Mouse (Mus musculus): ENCODE measurements at regions not wholly inside any gene's neighbourhood (a gene's known extent, or its start where the extent isn't known, plus 50 kb on each side); places are given as distances from the start of the nearest gene placed in this dataset.
"Not testable (repeated sequence)": the region's sequence is repeated elsewhere in the genome, so short reads cannot be mapped to it uniquely, and the experiment has no call there.

DNA sequence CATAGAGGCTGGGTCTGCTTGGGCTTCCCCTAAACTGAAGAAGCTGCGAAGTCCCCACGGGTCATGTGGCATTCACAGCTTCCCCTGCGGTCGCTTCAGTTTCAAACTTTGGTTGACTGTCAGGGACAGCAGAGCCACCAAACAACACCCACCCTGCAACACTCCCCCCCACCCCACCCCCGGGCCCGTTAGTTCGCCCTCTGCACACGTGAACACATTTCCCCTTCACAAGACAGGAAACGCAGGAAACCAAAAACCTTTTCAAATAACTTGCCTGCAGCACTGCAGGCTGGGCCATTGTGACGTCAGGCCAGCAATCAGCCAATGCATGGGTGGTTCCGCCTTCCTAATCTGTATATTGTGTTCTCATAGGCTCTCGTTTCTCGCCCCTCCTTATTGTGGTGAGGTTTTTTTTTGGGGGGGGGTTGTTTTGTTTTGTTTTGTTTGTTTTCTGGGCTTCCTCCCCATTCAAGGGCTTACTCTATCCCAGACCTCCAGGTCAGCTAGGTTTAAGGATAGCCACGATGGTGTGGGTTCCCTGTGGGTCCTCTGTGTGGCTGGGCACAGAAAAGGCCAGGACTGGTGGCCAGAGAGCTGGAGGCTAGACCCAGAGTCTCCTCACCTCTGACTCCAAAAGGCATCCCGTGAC lies 82.2 kb upstream of the Med13l start:
- Histone ChIP-seq H3K4me3 (peak overlapping the region; percentile 27), H3K27me3 (no peaks in the 10 kb centered on the region), H3K9me3 (no peaks in the 10 kb centered on the region), H3K9ac (replicated peaks) (peak overlapping the region; percentile 21; the same call in 1 of the 2 replicates), H3K4me1 (0 out of 2 replicates have a peak, but pooled peaks cover 9% of the 10 kb centered on the region), H3K27ac (replicated peaks) (no peak overlapping the region), H3K4me2 (replicated peaks) (peak overlapping the region; percentile 64), H3K36me3 (no peaks in the 10 kb centered on the region)
- WGBS = 5% methylated on average over 15 of the region's 15 CpGs
- ATAC-seq (replicated peaks) = peak; percentile 91

DNA sequence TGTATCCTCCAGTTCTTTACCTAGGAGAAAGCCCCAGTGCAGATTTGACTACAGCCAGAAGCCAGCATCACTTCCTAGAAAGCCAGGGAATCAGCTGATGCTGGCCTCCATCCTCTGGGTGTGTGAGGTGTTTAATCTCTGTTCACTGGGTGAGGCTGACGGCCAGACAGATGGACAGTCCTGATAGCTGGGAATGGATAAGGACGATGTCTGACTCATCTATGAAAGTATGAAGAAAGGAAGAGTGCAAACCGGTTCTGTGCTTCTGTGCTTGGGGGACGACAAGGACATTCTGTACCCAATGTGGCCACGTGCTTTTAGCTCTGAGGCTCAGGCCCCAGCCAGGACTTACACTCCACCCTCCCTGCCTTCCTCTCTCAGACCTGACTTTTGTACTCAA lies 80.5 kb upstream of the Med13l start:
- Histone ChIP-seq H3K36me3 (no peaks in the 10 kb centered on the region), H3K27ac (replicated peaks) (no peak overlapping the region), H3K4me2 (replicated peaks) (no peak overlapping the region), H3K4me1 (0 out of 2 replicates have a peak, but pooled peaks cover 9% of the 10 kb centered on the region), H3K4me3 (no peak overlapping the region), H3K27me3 (no peaks in the 10 kb centered on the region), H3K9ac (replicated peaks) (no peak overlapping the region), H3K9me3 (no peaks in the 10 kb centered on the region)
- no peak for ATAC-seq (replicated peaks)
- WGBS = 88% methylated on average over 5 of the region's 5 CpGs

DNA sequence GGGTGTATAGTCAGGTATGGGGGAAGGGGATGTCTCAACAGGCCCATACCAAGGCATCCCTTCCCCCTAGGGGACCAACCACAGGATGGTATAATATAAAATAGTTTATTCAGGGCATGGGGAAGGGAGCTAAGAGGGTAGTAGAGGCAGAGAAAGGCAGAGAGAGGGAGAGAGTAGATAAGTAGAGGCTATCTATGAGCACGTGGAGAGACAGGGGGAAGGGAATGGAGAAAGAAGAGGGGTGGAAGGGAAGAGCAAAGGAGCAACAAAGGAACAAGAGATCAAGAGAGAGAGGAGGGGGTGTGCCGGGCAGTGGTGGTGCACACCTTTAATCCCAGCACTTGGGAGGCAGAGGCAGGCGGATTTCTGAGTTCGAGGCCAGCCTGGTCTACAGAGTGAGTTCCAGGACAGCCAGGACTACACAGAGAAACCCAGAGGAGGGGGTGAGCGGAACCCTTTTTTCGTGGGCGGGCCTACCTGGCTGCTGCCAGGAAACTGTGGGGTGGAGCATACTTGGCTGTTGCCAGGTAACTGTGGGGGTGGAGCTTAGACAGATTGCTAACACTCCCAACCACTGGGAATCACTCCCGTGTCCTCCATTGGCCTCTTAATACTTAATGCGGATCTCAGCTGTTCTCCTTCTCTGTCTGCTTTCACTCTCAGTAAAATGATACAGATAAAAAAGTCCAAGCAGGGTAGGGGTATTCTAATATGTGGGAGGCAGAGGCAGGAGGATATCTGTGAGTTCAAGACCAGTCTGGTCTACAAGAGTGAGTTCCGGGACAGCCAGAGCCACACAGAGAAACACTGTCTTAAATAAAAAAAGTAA lies 79.3 kb upstream of the Med13l start:
- no peak for ATAC-seq (replicated peaks)
- 75% methylated on average over 10 of the region's 10 CpGs for WGBS
- Histone ChIP-seq H3K4me2 (replicated peaks) (no peak overlapping the region), H3K27me3 (no peaks in the 10 kb centered on the region), H3K9me3 (no peaks in the 10 kb centered on the region), H3K4me1 (0 out of 2 replicates have a peak, but pooled peaks cover 14% of the 10 kb centered on the region), H3K27ac (replicated peaks) (no peak overlapping the region), H3K4me3 (no peak overlapping the region), H3K36me3 (no peaks in the 10 kb centered on the region), H3K9ac (replicated peaks) (no peak overlapping the region)

DNA sequence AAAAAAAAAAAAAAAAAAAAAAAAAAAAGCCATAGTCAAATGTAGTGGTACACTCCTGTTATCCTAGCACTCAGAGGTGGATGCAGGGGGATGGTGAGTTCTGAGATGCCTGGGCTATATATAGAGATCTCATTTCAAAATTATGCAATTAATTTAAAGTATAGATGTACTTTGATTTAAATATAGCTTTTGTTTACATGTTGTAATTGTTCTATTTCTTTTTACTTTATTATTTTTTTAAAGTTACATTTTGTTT lies 78.8 kb upstream of the Med13l start:
- H3K9ac ChIP-seq (replicated peaks) = no peak overlapping the region
- H3K36me3 ChIP-seq = no peaks in the 10 kb centered on the region
- no peak overlapping the region for H3K4me3 ChIP-seq
- no peak for ATAC-seq (replicated peaks)
- H3K27me3 ChIP-seq = no peaks in the 10 kb centered on the region
- H3K4me2 ChIP-seq (replicated peaks) = no peak overlapping the region
- no peaks in the 10 kb centered on the region for H3K9me3 ChIP-seq
- 0 out of 2 replicates have a peak, but pooled peaks cover 14% of the 10 kb centered on the region for H3K4me1 ChIP-seq
- H3K27ac ChIP-seq (replicated peaks) = no peak overlapping the region

DNA sequence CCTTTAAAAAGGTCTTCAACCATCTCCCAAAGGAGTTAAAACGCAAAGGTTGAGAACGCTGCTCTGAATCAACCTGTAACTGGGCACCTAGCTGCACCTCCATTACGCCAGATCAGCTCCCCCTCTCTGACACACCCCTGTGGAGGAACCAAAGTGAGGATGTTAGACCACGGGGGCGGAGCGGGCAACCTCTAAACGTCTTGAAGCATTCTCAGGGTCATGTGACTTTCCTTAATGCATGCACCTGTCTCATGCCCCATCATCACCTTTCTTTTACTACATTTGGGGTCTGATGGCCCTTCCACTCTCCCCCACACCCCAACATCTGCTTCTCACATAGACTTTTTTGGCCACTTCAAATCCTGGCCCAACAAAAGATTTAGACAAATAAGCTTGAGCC lies 77.9 kb upstream of the Med13l start:
- WGBS = 51% methylated on average over 7 of the region's 7 CpGs
- H3K9ac ChIP-seq (replicated peaks) = no peak overlapping the region
- no peaks in the 10 kb centered on the region for H3K27me3 ChIP-seq

DNA sequence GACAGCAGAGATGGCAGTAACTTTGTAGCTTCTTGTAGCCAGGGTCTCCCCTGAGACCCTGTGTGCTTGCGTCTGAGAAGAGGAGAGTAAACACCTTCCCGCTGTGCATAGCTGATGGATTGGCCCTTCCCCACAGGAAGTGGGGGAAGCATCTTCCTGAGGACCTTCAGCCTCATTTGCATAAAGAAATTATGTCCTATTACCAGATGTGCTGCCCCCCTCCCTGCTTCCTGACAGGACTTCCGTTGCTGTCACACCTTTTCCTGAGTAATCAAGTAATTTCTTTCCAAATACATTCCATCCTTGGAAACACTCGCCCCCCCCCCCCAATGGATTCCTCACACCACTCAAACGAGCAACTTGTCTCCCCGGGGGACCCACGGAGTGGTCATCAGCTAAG lies 77.5 kb upstream of the Med13l start:
- WGBS = 10% methylated on average over 7 of the region's 7 CpGs
- H3K27ac ChIP-seq (replicated peaks) = no peak overlapping the region
- H3K4me3 ChIP-seq = no peak overlapping the region
- H3K27me3 ChIP-seq = no peaks in the 10 kb centered on the region
- H3K4me2 ChIP-seq (replicated peaks) = no peak overlapping the region
- H3K36me3 ChIP-seq = no peaks in the 10 kb centered on the region
- 0 out of 2 replicates have a peak, but pooled peaks cover 7% of the 10 kb centered on the region for H3K4me1 ChIP-seq
- no peak overlapping the region for H3K9ac ChIP-seq (replicated peaks)
- H3K9me3 ChIP-seq = no peaks in the 10 kb centered on the region
- no peak for ATAC-seq (replicated peaks)

More for the DNA sequence above, 77.9 kb upstream of the Med13l start:
- H3K4me1 ChIP-seq = 0 out of 2 replicates have a peak, but pooled peaks cover 10% of the 10 kb centered on the region
- H3K4me3 ChIP-seq = no peak overlapping the region
- H3K27ac ChIP-seq (replicated peaks) = no peak overlapping the region
- no peak for ATAC-seq (replicated peaks)
- no peaks in the 10 kb centered on the region for H3K36me3 ChIP-seq
- H3K4me2 ChIP-seq (replicated peaks) = no peak overlapping the region
- H3K9me3 ChIP-seq = no peaks in the 10 kb centered on the region

DNA sequence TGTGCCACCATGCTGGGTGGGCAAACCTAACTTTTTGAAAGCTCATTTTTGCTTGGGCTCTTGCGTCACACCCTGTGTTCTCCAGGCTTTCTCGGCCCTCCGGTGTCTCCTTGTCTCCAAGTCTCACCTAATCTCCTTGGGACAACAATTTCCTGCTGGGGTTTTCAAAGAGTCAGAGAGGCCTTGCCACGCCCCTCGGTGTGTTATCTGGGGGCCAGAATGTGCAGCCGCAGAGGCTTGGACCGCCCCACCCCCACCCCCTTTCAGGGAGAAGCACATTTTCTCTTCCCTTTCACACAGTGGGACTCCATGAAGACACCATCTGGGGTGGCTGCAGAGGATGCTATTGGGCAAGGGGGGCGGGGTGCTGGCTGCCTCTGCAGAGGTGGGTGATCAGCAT lies 76.9 kb upstream of the Med13l start:
- no peak overlapping the region for H3K27ac ChIP-seq (replicated peaks)
- no peaks in the 10 kb centered on the region for H3K27me3 ChIP-seq
- no peak for ATAC-seq (replicated peaks)
- no peak overlapping the region for H3K9ac ChIP-seq (replicated peaks)
- H3K4me2 ChIP-seq (replicated peaks) = no peak overlapping the region
- WGBS = 11% methylated on average over 8 of the region's 8 CpGs
- H3K4me3 ChIP-seq = no peak overlapping the region
- 0 out of 2 replicates have a peak, but pooled peaks cover 5% of the 10 kb centered on the region for H3K4me1 ChIP-seq
- no peaks in the 10 kb centered on the region for H3K36me3 ChIP-seq
- no peaks in the 10 kb centered on the region for H3K9me3 ChIP-seq

DNA sequence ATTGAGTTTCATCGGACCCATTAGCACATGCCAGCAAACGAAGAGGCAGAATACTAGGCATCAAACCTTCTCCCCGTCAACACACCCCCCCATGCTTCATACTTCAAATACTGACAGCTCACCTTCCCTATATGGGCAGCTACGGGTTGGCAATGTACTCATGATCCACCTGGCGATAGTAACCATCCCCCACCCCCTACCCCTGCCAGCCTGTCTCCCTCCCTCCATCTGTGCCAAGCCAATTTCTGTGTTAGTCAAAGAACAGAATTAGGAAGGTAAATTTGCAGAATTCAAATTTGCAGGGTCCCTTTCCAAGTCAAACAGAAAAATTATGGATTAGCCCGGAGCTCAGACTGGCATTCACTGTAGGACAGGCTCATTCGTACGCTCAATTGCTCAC lies 75.3 kb upstream of the Med13l start:
- no peak for ATAC-seq (replicated peaks)
- WGBS = 80% methylated on average over 8 of the region's 8 CpGs
- Histone ChIP-seq H3K4me2 (replicated peaks) (no peak overlapping the region), H3K9ac (replicated peaks) (no peak overlapping the region), H3K27me3 (no peaks in the 10 kb centered on the region), H3K27ac (replicated peaks) (peak overlapping the region; percentile 27; the same call in 1 of the 2 replicates), H3K36me3 (no peaks in the 10 kb centered on the region), H3K9me3 (no peaks in the 10 kb centered on the region), H3K4me1 (0 out of 2 replicates have a peak, but pooled peaks cover 5% of the 10 kb centered on the region), H3K4me3 (no peak overlapping the region)

DNA sequence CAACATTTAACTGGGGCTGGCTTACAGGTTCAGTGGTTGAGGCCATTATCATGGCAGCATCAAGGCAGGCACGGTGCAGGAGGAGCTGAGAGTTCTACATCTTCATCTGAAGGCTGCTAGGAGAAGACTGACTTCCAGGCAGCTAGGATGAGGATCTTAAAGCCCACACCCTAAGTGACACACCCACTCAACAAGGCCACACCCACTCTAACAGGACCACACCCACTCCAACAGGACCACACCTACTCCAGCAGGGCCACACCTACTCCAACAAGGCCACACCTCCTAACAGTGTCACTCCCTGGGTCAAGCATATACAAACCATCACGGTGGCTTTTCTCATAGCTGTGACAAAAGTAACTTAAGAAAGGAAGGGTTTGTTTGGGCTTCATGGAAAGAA lies 68.0 kb upstream of the Med13l start:
- not testable (repeated sequence) for H3K4me1 ChIP-seq; H3K4me2 ChIP-seq (replicated peaks); H3K9ac ChIP-seq (replicated peaks); H3K36me3 ChIP-seq; ATAC-seq (replicated peaks); H3K9me3 ChIP-seq; H3K27me3 ChIP-seq; H3K4me3 ChIP-seq; H3K27ac ChIP-seq (replicated peaks)
- 78% methylated on average over 2 of the region's 2 CpGs for WGBS

DNA sequence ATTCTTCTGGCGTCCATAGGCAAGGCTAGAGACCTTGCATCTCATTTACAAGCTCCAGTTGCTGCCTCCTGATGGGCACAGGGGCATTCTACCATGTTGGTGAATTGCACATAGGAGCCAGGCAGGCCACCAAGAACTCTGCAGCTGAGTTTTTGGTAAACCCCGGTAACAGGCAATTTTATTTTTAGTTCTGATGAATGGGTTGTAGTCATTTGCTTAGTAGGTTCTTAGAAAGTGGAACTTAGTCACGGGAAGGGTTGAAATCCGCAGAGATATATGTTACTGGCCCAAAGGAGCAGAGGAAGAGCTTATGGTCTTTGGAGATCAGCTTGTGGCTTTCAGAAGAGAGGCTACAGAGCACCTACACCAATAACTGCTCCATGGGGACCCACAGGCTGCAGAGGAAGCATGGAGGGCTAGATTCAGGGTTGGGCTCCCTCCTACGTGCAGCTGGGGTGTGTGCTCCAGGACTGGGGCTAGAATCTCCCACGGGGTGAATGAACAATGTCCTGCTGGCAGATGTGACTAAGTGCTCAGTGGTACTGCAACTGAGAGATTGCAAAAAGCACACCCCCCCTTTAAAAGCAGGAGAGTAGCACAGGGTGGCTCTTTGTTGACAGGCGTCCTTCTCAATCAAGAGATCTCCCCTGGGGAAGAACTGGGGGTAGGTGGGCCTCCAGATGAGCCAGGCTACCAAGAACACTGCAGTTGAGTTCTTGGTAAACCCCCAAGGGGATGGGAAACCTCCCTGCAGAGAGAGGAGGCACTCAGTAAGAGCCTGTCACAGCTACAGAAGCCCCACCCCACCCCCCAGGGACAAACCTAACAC lies 65.6 kb upstream of the Med13l start:
- no peaks in the 10 kb centered on the region for H3K36me3 ChIP-seq
- H3K27me3 ChIP-seq = no peaks in the 10 kb centered on the region
- H3K27ac ChIP-seq (replicated peaks) = no peak overlapping the region
- no peak overlapping the region for H3K4me2 ChIP-seq (replicated peaks)
- no peaks in the 10 kb centered on the region for H3K4me1 ChIP-seq
- ATAC-seq (replicated peaks) = no peak
- H3K4me3 ChIP-seq = no peak overlapping the region
- 79% methylated on average over 7 of the region's 7 CpGs for WGBS
- H3K9ac ChIP-seq (replicated peaks) = no peak overlapping the region
- no peaks in the 10 kb centered on the region for H3K9me3 ChIP-seq

DNA sequence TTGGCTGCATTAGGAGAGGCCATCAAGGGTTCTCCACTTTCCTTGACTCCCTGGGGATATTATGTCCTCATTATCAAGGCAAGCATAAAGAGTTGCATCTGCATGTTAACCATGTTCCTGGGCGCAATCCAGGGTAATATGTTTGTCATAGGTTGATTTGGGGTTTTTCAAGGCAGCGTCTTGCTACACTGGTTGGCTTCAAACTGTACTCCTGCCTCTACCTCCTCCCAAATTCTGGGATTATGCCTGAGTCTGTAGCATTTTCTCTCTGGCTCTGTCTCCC lies 65.1 kb upstream of the Med13l start:
- Histone ChIP-seq H3K27me3 (no peaks in the 10 kb centered on the region), H3K4me2 (replicated peaks) (no peak overlapping the region), H3K4me1 (no peaks in the 10 kb centered on the region), H3K9ac (replicated peaks) (no peak overlapping the region), H3K27ac (replicated peaks) (no peak overlapping the region), H3K4me3 (no peak overlapping the region), H3K9me3 (no peaks in the 10 kb centered on the region), H3K36me3 (no peaks in the 10 kb centered on the region)
- no peak for ATAC-seq (replicated peaks)
- 81% methylated on average over 2 of the region's 2 CpGs for WGBS

DNA sequence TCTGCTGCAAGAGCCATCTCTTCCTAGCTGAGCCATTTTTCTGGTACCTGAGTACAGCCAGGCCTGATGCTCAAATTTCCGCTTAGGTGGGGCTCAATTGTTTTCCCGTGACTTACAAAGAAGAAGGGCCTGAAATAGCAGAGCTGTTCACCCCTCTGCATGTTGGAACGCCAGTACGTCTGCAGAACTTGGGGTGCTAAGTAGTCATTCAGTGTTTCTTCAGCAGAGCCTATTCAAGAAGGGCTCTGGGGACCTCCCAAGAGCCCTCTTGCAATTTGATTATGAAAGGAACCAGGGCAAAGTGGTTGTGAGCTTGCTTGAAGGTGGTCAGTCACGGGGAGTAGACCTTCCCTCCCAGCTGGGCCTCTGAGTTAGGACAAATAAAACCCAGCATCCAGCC lies 58.9 kb upstream of the Med13l start:
- no peak overlapping the region for H3K4me2 ChIP-seq (replicated peaks)
- no peak for ATAC-seq (replicated peaks)
- H3K4me1 ChIP-seq = peaks cover 8% of the 10 kb centered on the region
- H3K9me3 ChIP-seq = no peaks in the 10 kb centered on the region
- no peaks in the 10 kb centered on the region for H3K36me3 ChIP-seq
- no peak overlapping the region for H3K4me3 ChIP-seq
- H3K9ac ChIP-seq (replicated peaks) = no peak overlapping the region
- WGBS = 64% methylated on average over 5 of the region's 5 CpGs
- H3K27ac ChIP-seq (replicated peaks) = no peak overlapping the region
- H3K27me3 ChIP-seq = no peaks in the 10 kb centered on the region

All from forebrain, embryonic 15.5 days (tissue).